Mouse (Mus musculus) C2C12 (cell line): Measurements from ENCODE around the gene Atg16l1.

Source experiments
- CEBPB ChIP-seq: IDR thresholded peaks from one replicate; pipeline ENCODE4 v1.6.1; 2011; ENCODE audit warnings: low read depth, mild to moderate bottlenecking, control low read depth, moderate library complexity
- CTCF ChIP-seq: IDR thresholded peaks from one replicate; pipeline ENCODE4 v1.5.1; 2011; ENCODE audit not compliant: control insufficient read depth, insufficient read depth, insufficient read length
- MAX ChIP-seq: IDR thresholded peaks from one replicate; pipeline ENCODE4 v1.6.1; 2011; ENCODE audit warnings: mild to moderate bottlenecking, control low read depth
- USF1 ChIP-seq: IDR thresholded peaks from one replicate; pipeline ENCODE4 v1.6.1; 2011; ENCODE audit warnings: low read depth, mild to moderate bottlenecking, control low read depth, moderate library complexity

- no peak for TF ChIP-seq CTCF
- no peak for TF ChIP-seq USF1
- TF ChIP-seq CEBPB, result no peak
- TF ChIP-seq MAX, result no peak
These were observed 56.4 kb downstream of the Atg16l1 start for GRCm38 (mm10) chr1:87812061-87812460.
